Mouse (Mus musculus): ENCODE data around the gene Vmn1r130. TPM values are rescaled to one million over a fixed set of nuclear protein-coding genes. Genes with fewer than 3 reads are reported as not detected.
"Not testable (repeated sequence)": the region's sequence is repeated elsewhere in the genome, so short reads cannot be mapped to it uniquely, and the experiment has no call there.

Vmn1r130 gene
- total RNA-seq (2022) = not detected

DNA sequence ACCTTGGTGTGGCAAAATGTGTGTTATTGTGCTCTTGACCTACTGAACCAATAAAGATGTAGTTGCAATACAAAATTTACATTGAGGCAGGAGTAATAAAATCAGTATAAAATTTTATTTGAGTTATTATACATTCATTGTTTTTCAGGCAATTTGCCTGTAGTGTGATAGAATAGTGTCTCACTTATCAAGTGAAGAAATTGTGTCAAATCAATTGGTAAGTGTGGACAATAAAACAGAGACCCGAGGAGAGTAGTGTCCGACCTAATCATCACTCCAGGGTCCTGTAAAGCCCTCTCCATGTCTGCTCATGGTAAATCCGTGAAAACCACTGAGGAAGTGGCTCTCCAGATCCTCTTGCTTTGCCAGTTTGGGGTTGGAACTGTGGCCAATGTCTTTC, at the start of gene Vmn1r130:
Vmn1r130 (plus strand) TSS at position 301 of the 400 bp plus-strand sequence.
- DNase-seq (ENCODE audit: low spot score) = not testable (repeated sequence)

DNA sequence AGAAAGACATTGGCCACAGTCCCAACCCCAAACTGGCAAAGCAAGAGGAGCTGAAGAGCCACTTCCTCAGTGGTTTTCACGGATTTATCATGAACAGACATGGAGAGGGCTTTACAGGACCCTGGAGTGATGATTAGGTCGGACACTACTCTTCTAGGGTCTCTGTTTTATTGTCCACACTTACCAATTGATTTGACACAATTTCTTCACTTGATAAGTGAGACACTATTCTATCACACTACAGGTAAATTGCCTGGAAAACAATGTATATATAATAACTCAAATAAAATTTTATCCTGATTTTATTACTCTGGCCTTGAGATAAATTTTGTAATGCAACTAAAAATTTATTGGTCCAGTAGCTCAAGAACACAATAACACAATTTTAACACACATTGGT, 34.4 kb downstream of the Vmn1r130 start, which contains the start of gene Vmn1r131:
Vmn1r131 (minus strand) TSS at position 101 of the 400 bp plus-strand sequence.
- DNase-seq (ENCODE audit: low spot score) = not testable (repeated sequence)

Other genes starting within 250 kb of the Vmn1r130 start
- not detected for gene Vmn1r125, start 239.6 kb upstream of the Vmn1r130 start, total RNA-seq (2022)
- gene Vmn1r126, start 210.3 kb upstream of the Vmn1r130 start, total RNA-seq (2022) = not detected
- gene Vmn1r127, start 191.9 kb upstream of the Vmn1r130 start, total RNA-seq (2022) = not detected
- not detected for gene Vmn1r128, start 162.4 kb upstream of the Vmn1r130 start, total RNA-seq (2022)
- not detected for gene Vmn1r129, start 150.5 kb upstream of the Vmn1r130 start, total RNA-seq (2022)
- not detected for gene Gm6882, start 79.0 kb upstream of the Vmn1r130 start, total RNA-seq (2022)
- not detected for gene Vmn1r131, start 34.3 kb downstream of the Vmn1r130 start, total RNA-seq (2022)
- not detected for gene Vmn1r132, start 102.3 kb downstream of the Vmn1r130 start, total RNA-seq (2022)
- not detected for gene Gm4175, start 249.7 kb downstream of the Vmn1r130 start, total RNA-seq (2022)